Mouse (Mus musculus) stomach, embryonic 15.5 days (tissue): Measurements from ENCODE around the gene Hat1. TPM values are rescaled to one million over a fixed set of nuclear protein-coding genes. Genes with fewer than 3 reads are reported as not detected.
A peak's percentile ranks its signal among the peaks of the same experiment; 100 is the strongest.
"Not testable (repeated sequence)": the region's sequence is repeated elsewhere in the genome, so short reads cannot be mapped to it uniquely, and the experiment has no call there.

ENCODE experiments used
- ATAC-seq: fragments of 200-750 bp; cut with Nextera tagmentation; 2 replicates; pipeline ENCODE4 v1.8.0; 2017; ENCODE audit warnings: low read depth, moderate number of reproducible peaks, moderate TSS enrichment; ENCODE audit not compliant: insufficient read depth, low FRiP score
- H3K27ac ChIP-seq: fragments of 300-500 bp; sonication (generic); 2 replicates; pipeline ENCODE4 v1.5.1; 2015; ENCODE audit warnings: mild to moderate bottlenecking, inconsistent platforms
- H3K27me3 ChIP-seq: fragments of 300-500 bp; sonication (generic); replicated peaks from 2 replicates; pipeline ENCODE4 v1.6.1; 2015; ENCODE audit warnings: inconsistent platforms
- H3K36me3 ChIP-seq: fragments of 300-500 bp; sonication (generic); 2 replicates; pipeline ENCODE4 v1.6.1; 2015; ENCODE audit warnings: inconsistent platforms
- H3K4me1 ChIP-seq: fragments of 300-500 bp; sonication (generic); 2 replicates; pipeline ENCODE4 v1.6.1; 2015; ENCODE audit warnings: inconsistent platforms
- H3K4me2 ChIP-seq: fragments of 300-500 bp; sonication (generic); 2 replicates; pipeline ENCODE4 v1.6.1; 2015; ENCODE audit warnings: mild to moderate bottlenecking, inconsistent platforms
- H3K4me3 ChIP-seq: fragments of 300-500 bp; sonication (generic); replicated peaks from 2 replicates; pipeline ENCODE4 v1.5.1; 2015; ENCODE audit warnings: inconsistent platforms
- H3K9ac ChIP-seq: fragments of 300-500 bp; sonication (generic); 2 replicates; pipeline ENCODE4 v1.6.1; 2015; ENCODE audit warnings: inconsistent platforms
- H3K9me3 ChIP-seq: fragments of 300-500 bp; sonication (generic); 2 replicates; pipeline ENCODE4 v1.6.1; 2016; ENCODE audit warnings: inconsistent platforms
- WGBS: fragments of 180-500 bp; shearing (Covaris S2); methylation state at CpG from one replicate; pipeline ENCODE4 v1.1.7; 2015; 5-methylcytosine and 5-hydroxymethylcytosine counted together
- polyA plus RNA-seq: library from polyadenylated mRNA; unstranded; fragments of >200 nt; fragmentation: Nextera tagmentation; extraction: Ambion mirVana; gene quantifications from 2 replicates; pipeline ENCODE4 v1.2.1, GENCODE M21; 2015

Hat1 gene
- polyA plus RNA-seq, 1 experiment from 2014 or later, result 111 TPM

DNA sequence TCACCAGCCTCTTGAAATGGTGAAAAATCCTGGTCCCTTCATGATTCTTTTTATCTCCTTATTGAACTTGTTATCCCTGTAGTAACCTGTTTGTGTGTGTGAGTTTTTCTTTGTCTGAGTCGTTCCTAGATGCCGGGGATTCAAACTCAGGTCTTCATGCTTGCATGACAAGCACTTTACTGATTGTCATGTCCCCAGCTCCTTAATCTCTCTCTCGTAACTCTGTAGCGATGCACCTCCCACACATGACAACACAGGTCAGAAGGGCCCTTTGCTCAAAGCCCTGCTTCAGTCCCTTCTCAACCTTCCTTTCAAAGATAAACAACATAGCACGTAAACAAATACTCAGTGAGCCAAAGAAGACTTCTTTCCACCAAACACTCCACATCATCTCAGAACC lies 30.4 kb upstream of the Hat1 start:
- Histone ChIP-seq H3K9ac (no peak overlapping the region), H3K4me3 (no peak overlapping the region), H3K4me1 (no peaks in the 10 kb centered on the region), H3K4me2 (no peak overlapping the region), H3K27me3 (no peaks in the 10 kb centered on the region), H3K9me3 (no peaks in the 10 kb centered on the region), H3K36me3 (no peaks in the 10 kb centered on the region), H3K27ac (no peak overlapping the region)
- WGBS, result 86% methylated on average over 5 of the region's 5 CpGs
- ATAC-seq, result no peak

DNA sequence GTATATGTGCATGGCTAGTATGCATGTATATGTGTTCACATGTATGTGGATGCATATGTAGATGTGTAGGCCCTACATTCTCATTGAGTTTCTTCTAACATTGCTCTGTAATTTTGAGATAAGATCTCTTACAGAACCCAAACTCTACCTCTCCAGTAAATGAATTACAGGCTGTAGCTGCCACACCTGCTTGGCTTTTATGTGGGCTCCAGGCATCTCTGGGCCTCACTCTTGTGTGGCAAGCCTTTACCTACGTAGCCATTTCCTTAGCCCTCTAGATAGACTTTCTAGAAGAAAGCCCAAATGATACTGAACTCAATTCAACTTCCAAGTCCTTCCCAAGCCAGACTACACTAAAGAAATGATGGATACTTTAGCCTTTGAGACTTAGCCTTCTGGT lies 28.6 kb upstream of the Hat1 start:
- Histone ChIP-seq H3K9ac (no peak overlapping the region), H3K4me1 (no peaks in the 10 kb centered on the region), H3K27me3 (no peaks in the 10 kb centered on the region), H3K4me3 (no peak overlapping the region), H3K4me2 (no peak overlapping the region), H3K9me3 (no peaks in the 10 kb centered on the region), H3K27ac (no peak overlapping the region), H3K36me3 (no peaks in the 10 kb centered on the region)
- WGBS, result 80% methylated on average over 1 of the region's 1 CpGs
- no peak for ATAC-seq

DNA sequence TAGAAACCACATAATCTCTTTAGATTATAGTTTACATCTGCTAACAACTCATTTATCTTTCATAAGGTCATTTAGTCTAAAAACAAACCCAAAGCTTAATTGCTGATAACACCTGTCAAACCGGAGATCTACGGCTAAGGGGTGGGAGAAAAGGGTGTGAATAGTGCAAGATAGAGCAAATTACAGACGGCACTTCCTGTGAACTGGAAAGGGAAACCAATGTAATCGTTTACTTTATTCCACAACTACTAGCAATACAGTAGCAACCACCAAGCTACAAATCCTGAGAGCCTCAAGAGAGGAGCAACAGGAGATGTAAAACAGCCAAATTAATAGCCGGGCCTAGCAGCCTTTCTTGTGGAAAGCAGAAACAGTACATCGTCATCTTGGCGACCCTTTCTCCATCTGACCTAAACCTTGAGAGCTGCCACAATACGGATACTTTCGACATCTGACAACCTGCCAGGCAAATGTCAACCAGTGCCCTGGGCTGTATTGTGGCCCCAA lies 22.1 kb upstream of the Hat1 start:
- no peaks in the 10 kb centered on the region for H3K9me3 ChIP-seq
- peak overlapping the region; percentile 62; the same call in 1 of the 2 replicates for H3K9ac ChIP-seq
- no peaks in the 10 kb centered on the region for H3K36me3 ChIP-seq
- WGBS, result 6% methylated on average over 9 of the region's 9 CpGs
- H3K4me2 ChIP-seq, result peak overlapping the region; percentile 66
- no peaks in the 10 kb centered on the region for H3K27me3 ChIP-seq
- ATAC-seq, result 0 out of 2 replicates have a peak, but pooled peaks have one; percentile 41
- no peaks in the 10 kb centered on the region for H3K4me1 ChIP-seq
- peak overlapping the region; percentile 76 for H3K4me3 ChIP-seq
- H3K27ac ChIP-seq, result peak overlapping the region; percentile 49

DNA sequence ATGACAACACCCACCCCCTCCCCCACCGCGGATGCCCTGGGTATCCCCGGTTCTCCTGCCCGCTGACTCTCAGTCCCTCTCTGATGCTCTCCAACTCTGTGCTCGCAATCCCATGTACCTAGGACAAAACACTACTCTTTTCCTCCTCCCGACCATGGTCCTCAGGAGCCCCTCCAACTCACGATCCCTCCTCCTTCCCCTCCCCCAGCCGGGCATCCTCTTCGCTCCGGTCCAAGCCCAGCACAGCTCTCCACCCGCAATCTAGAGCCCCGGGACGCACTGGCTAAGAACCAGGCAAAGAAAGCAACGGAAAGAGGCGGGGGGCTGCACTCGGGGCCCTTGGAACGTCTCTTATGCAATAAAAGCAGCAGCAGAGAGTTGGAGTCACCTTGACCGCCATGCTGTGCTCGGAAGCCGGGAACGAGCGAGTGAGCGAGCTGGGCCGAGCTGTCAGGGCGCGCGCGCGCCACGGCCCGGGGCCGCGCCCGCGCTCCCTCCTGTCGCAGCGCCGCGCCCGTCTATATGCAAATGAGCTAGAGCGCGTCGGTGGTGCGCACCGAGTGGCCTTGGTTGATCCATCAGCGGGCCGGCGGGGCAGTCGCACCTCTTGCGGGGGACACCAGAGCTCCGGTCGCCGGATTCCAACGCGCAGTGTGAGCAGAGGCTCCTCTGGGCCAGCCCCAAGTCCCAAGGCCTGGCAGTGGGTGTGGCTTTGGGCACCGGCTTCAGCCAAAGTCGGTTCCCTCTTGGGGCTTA lies 21.5 kb upstream of the Hat1 start, which contains the start of gene Slc25a12:
Slc25a12 (minus strand) TSS at position 625 of the 756 bp plus-strand sequence.
- H3K27me3 ChIP-seq, result no peaks in the 10 kb centered on the region

DNA sequence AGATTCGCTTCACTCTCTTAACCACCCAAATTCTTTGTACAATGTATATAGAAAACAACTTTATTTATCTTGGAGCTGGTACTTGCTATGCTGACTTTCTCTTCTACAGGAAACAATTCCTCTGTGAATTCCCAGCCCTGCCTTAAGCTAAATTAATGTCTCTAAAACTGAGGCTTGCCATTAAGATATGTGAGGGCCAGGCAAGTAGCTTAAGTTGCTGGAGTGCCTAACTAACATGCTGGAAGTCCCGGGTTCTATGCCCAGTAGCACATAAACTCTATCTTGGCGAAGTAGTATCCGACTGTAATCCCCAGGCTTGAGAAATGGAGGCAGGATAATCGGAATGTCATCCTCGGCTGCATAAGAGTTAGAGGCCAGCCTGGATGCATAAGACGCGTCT lies 20.7 kb upstream of the Hat1 start:
- H3K4me3 ChIP-seq, result 0 out of 2 replicates have a peak overlapping the region, but pooled peaks have one; percentile 4

More for the DNA sequence above, 21.5 kb upstream of the Hat1 start, which contains the start of gene Slc25a12:
- no peaks in the 10 kb centered on the region for H3K4me1 ChIP-seq
- peak within 1 kb of the TSS; percentile 66 for H3K4me2 ChIP-seq
- peak within 1 kb of the TSS; percentile 62 for H3K9ac ChIP-seq
- peak; percentile 95 for ATAC-seq
- under 1% methylated on average over 57 of the region's 57 CpGs for WGBS
- H3K4me3 ChIP-seq, result peak within 1 kb of the TSS; percentile 76
- no peaks in the 10 kb centered on the region for H3K36me3 ChIP-seq
- peak within 1 kb of the TSS; percentile 78 for H3K27ac ChIP-seq
- H3K9me3 ChIP-seq, result no peaks in the 10 kb centered on the region

DNA sequence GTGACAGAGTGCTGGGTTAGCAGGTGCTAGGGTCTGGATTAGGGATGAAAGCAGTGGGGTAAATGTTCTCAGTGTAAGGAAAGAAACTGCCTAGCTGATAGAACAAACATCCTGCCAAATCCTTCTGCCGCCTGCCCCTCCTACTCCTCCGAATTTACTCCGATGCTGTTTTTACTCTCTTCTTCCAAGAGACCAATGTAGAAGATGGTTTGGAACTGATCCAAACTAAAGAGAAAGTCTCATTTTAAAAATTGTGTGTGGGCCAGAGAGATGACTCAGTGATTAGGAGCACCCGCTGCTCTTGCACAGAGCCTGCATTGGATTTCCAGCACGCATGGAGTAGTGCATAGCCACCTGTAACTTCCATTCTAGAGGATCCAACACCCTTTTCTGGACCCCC lies 17.0 kb upstream of the Hat1 start:
- H3K4me2 ChIP-seq, result no peak overlapping the region
- no peak for ATAC-seq
- H3K9ac ChIP-seq, result no peak overlapping the region
- no peak overlapping the region for H3K4me3 ChIP-seq
- H3K27ac ChIP-seq, result no peak overlapping the region
- no peaks in the 10 kb centered on the region for H3K4me1 ChIP-seq
- no peaks in the 10 kb centered on the region for H3K9me3 ChIP-seq
- 55% methylated on average over 5 of the region's 5 CpGs for WGBS
- no peaks in the 10 kb centered on the region for H3K27me3 ChIP-seq
- H3K36me3 ChIP-seq, result no peaks in the 10 kb centered on the region

More for the DNA sequence above, 20.7 kb upstream of the Hat1 start:
- H3K27me3 ChIP-seq, result no peaks in the 10 kb centered on the region
- H3K4me1 ChIP-seq, result no peaks in the 10 kb centered on the region
- no peaks in the 10 kb centered on the region for H3K9me3 ChIP-seq
- H3K36me3 ChIP-seq, result no peaks in the 10 kb centered on the region
- no peak overlapping the region for H3K9ac ChIP-seq
- 28% methylated on average over 8 of the region's 8 CpGs for WGBS
- no peak for ATAC-seq
- H3K27ac ChIP-seq, result no peak overlapping the region
- peak overlapping the region; percentile 66 for H3K4me2 ChIP-seq

DNA sequence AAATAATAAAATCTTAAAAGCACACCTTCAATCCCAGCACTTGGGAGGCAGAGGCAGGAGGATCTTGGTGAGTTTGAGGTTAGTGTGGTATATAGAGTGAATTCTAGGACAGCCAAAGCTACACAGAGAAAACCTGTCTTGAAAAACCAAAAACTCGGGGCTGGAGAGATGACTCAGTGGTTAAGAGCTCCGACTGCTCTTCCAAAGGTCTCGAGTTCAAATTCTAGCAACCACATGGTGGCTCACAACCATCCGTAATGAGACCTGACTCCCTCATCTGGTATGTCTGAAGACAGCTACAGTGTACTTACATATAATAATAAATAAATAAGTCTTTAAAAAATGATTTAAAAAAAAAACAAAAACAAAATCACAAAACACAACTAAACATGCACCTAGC lies 16.5 kb upstream of the Hat1 start:
- not testable (repeated sequence) for H3K4me1 ChIP-seq, H3K4me3 ChIP-seq, H3K9ac ChIP-seq, H3K36me3 ChIP-seq, H3K4me2 ChIP-seq, H3K27me3 ChIP-seq, ATAC-seq, H3K9me3 ChIP-seq, H3K27ac ChIP-seq
- 91% methylated on average over 4 of the region's 4 CpGs for WGBS

DNA sequence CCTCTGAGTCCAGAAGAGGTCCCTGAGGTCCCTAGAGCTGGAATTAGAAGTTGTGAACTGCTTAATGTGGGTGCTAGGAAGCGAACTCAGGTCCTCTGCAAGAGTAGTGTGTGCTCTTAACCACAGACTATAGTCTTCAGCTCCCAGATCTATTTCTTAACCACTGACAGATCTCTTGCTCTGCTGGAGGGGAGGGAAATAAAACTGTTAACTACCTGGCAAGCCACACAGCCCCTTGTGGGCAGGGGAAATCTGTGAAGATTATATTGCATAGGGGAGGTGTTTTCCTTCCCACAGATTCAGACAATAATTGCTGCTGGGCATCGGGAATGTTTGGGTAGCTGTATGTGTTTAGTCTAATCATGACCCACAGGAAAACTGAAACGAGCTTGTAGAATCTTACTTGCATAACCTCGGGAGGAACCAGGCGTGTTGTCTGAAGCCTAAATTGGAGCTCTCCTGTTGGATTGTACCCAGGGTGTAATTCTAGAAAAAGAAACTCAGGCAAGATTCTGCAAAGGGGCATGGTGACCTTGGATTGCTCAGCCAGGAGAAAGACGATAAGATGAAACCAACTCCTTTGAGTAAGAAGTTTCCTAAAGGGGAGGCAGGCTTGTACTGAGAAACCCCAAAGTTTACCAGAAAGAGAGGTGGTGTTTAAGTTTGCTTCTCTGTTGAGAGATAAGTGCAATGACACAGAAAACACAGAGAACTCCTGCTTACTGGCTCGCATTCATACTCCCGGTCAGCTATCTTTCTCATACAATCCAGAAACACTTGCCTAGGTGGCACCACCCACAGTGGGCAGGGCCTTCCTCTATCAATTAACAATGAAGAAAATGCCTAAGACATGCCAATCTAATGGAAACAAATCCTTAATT lies 14.2 kb upstream of the Hat1 start:
- ATAC-seq, result no peak
- Histone ChIP-seq H3K4me3 (no peak overlapping the region), H3K9ac (no peak overlapping the region), H3K4me1 (no peaks in the 10 kb centered on the region), H3K9me3 (no peaks in the 10 kb centered on the region), H3K36me3 (no peaks in the 10 kb centered on the region), H3K27ac (no peak overlapping the region), H3K27me3 (no peaks in the 10 kb centered on the region), H3K4me2 (no peak overlapping the region)
- 56% methylated on average over 8 of the region's 8 CpGs for WGBS

DNA sequence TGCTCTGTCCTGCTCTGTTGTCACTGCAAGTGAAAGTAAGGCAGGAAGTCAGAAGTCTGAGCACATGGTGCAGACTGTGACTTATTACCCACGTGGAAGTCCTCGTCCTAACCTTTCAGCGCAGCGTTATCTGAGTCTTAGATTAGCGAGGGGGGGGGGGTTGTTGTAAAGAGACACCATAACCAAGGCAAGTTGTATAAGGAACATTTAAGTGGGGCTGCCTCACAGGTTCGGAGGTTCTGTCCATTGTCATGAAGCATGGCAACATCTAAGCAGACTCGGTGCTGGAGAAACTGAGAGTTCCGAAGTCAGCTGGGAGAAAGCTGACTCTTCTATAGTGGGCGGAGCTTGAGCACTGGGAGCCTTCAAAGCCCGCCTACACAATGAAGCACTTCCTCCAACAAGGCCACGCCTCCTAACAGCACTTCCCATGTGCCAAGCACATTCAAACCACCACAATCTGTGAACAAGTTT lies 12.3 kb upstream of the Hat1 start:
- no peak; the same call in 1 of the 2 replicates for ATAC-seq
- Histone ChIP-seq H3K9me3 (no peaks in the 10 kb centered on the region), H3K36me3 (no peaks in the 10 kb centered on the region), H3K4me1 (no peaks in the 10 kb centered on the region), H3K27ac (no peak overlapping the region), H3K9ac (no peak overlapping the region), H3K4me2 (peak overlapping the region; percentile 34), H3K27me3 (no peaks in the 10 kb centered on the region), H3K4me3 (no peak overlapping the region)
- WGBS, result 31% methylated on average over 11 of the region's 11 CpGs

DNA sequence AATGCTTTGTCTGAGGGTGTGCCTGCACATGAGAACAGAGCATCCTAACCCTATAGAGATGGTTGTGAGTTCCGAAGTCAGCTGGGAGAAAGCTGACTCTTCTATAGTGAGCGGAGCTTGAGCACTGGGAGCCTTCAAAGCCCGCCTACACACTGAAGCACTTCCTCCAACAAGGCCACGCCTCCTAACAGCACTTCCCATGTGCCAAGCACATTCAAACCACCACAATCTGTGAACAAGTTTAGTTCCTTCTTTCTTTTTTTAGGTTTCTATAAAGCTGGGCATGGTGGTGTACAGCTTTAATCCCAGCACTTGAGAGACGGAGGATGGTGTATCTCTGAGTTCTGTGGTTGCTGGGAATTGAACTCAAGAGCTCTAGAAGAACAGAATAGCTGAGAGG lies 11.3 kb upstream of the Hat1 start:
- Histone ChIP-seq H3K4me2 (no peak overlapping the region), H3K36me3 (no peaks in the 10 kb centered on the region), H3K9ac (no peak overlapping the region), H3K9me3 (no peaks in the 10 kb centered on the region), H3K4me3 (no peak overlapping the region), H3K27ac (no peak overlapping the region), H3K27me3 (no peaks in the 10 kb centered on the region), H3K4me1 (no peaks in the 10 kb centered on the region)
- WGBS, result 85% methylated on average over 5 of the region's 5 CpGs
- no peak for ATAC-seq

DNA sequence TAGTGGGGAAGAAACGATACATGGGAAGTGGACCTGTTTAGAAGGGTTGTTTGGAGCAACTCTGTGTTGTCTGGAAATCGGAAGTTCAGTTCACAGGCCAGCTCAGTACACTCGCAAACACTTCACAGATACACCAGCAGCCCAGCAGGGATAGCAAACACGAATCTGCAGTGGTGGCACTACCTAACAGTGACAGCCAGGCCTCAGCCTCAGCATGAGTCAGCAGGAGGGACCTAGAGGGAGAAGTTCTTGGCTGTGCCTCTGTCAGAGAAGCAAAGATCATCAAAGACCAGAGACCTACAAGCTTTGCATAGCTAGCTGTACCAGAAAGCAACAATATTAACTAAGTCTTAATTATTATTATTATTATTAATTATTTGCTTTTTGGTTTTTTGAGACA lies 6.8 kb upstream of the Hat1 start:
- Histone ChIP-seq H3K27me3 (no peaks in the 10 kb centered on the region), H3K9me3 (no peaks in the 10 kb centered on the region), H3K4me1 (no peaks in the 10 kb centered on the region), H3K27ac (no peak overlapping the region), H3K36me3 (no peaks in the 10 kb centered on the region), H3K9ac (no peak overlapping the region), H3K4me3 (no peak overlapping the region), H3K4me2 (no peak overlapping the region)
- WGBS, result 62% methylated on average over 4 of the region's 4 CpGs
- no peak for ATAC-seq

DNA sequence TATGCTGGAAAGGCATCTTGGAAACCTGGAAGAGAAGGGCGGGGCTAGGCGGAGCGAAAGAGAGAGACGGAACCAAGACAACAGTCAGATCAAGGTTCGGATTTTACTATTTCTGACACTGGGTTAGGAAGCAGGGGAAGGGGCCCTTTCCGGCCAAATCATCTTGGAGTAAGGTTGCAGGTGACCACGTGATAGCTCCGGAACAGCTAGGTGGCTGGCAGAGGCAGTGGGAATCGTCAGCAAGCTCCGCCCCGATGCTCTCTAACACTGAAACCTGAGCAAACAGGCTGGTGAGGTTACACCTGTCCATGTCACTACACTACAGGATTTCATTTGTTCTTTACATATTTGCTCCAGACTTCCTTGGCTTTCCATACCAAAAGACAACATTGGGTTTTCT lies 4.9 kb upstream of the Hat1 start:
- no peak for ATAC-seq
- no peak overlapping the region for H3K9ac ChIP-seq

More for the DNA sequence above, 4.9 kb upstream of the Hat1 start:
- Histone ChIP-seq H3K27me3 (no peaks in the 10 kb centered on the region), H3K4me1 (no peaks in the 10 kb centered on the region), H3K36me3 (no peaks in the 10 kb centered on the region), H3K4me3 (no peak overlapping the region; the same call in 1 of the 2 replicates), H3K27ac (no peak overlapping the region), H3K9me3 (no peaks in the 10 kb centered on the region), H3K4me2 (no peak overlapping the region; the same call in 1 of the 2 replicates)
- WGBS, result 31% methylated on average over 11 of the region's 11 CpGs
